Mouse (Mus musculus): ENCODE data around the gene Tas2r137.
A peak's percentile ranks its signal among the peaks of the same experiment; 100 is the strongest.

Gene Tas2r137

DNA sequence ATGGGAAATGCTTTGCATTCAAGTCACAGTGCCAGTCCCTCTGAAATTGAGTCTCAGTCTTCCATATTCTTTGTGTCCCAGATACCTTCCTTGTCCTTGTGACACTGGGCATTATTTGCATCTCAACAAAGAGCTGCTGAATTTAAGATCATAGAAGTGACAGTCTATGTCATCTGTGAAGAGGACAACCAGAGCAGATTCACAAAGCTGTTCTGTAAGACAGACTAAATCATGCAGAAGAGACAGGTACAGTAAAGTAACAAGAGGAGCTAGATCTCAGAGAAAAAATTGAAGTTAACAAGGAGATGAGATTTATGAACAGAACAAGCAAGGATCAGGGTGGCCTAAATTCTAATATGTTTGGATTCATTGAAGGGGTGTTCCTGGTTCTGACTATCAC is at the start of gene Tas2r137:
Gene Tas2r137, plus strand, starts transcription at position 301 of the 400 bp plus-strand sequence.
- no peak for DNase-seq (ENCODE audit: low read depth, low spot score)

DNA sequence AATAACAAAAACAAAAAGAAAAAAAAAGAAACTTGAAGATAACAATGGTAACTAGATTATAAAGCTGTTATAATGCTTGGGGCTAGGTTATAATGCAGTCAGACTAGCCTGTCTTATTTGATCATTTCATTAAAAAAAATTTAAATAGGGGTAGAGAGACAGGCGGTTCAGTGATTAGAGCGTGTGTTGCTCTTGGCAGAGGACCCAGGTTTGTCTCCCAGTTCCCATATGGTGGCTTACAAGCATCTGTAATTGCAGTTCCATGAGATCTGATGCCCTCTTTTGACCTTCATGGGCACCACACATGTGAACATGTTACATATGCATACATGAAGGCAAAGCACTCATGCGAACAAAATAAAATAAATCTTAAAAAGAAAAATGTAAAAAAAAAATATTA is 49.8 kb upstream of the Tas2r137 start:
- DNase-seq (ENCODE audit: low read depth, low spot score), result no peak

DNA sequence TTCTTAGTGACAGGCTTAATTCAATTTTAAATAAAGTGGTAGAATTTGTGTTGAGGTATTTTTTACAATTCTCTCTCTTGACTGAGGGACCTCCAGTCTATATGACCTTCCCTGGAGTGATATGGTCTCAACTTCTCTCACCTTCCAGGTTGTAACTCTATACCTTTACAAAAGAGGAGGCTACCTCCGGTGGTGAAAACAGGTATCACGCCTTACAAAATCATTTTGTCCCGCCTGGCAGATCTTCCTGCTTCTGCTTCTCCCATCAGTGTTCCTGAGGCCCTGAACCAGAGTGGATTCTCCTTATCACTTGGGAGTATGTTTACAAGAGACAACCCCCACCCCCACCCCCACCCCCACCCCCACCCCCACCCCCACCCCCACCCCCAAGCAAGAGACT is 49.3 kb upstream of the Tas2r137 start:
- peak; percentile 52 for DNase-seq (ENCODE audit: low read depth, low spot score)

DNA sequence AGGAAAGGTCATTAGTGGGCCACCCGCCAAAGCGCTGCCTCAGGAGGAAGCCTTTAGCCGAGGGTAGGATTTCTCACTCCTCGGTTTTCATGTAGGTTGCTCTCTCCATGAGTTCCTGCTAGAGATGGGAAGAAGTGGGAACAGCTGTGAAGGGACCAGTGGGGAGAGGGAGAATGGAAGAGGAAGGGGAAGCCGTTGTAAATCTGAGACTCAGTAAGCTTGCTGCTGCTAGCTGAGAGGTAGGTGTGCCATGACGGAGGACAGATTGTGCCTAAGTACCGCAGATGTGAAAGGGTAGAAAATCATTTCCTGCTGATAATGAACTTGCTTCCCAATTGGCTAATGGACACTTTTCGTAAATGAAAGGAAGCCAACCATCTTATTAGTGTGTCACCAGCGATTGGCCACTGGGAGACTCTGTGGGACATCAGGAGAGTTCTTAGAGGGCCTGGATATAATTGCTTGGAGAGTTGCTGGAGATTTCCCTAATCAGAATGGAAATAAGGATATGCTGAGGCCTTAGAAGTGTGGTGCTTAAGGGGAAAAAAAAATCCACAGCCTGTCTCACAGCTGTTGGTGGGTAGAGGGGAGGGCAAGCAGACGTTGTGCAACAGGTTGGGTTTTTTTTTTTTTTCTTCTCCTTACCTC is 47.6 kb upstream of the Tas2r137 start:
- no peak for DNase-seq (ENCODE audit: low read depth, low spot score)

DNA sequence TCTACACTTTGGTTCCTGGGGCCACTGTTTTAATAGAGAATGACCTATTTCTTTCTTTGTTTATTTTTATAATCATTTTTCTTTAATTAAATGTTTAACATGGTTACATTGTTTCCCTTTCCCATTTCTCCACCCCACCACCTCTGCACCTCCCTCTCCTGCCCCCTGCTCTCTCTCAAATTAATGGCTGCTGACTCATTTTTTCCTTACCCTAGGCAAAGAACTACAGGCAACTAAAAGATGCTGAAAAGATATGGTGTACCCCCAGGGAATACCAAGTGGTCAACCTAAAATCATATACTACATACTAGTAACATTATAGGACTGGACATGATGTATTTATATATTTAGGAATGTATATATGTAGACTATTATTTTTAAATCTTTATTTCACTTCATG is 42.4 kb upstream of the Tas2r137 start:
- no peak for DNase-seq (ENCODE audit: low read depth, low spot score)

DNA sequence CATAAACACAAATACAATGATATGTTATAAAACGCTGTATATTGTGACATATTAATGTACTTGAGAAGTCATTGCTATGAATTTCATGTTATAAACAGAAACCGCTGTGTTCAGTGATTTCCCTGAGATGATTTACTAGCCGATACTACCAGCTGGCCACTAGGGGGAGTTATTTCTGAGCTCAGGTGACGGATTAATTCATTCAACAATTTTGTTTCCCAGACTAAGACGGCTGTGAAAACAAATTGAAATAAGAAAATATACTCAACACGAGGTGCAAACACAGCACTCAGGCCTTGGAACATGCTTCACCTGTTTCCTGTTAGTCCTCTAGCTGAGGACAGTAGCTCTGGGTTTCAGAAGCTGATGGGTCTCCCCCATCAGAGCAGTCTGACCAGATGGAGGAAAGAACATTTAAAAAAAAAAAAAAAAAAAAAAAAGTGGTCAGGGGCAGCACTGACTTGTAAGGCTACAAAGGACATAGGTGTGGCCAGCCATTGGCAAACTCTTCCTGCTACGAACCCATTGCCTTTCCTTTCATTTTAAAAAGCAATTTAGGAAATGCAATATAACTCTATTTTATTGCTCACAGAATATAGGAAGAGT is 36.5 kb upstream of the Tas2r137 start:
- DNase-seq (ENCODE audit: low read depth, low spot score), result peak; percentile 57

DNA sequence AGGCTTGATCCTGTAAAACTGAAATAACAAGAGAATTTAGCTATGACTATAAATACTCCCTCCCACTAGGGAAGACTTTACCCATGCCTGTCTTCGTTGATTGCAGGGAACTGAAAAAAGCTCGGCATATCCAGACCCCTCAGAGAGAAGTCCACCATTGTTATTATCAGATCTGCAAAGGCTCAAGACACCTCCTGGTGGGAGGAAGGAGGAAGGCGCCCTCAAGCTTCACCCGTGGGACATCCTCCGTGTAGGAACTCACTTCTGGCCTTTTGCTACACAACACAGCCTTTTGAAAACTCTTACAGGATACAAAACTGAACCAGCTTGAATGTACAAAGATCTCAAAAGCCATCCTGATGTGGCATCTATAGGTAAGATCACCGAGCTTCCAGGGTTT is 25.3 kb upstream of the Tas2r137 start:
- DNase-seq (ENCODE audit: low read depth, low spot score), result peak; percentile 41

DNA sequence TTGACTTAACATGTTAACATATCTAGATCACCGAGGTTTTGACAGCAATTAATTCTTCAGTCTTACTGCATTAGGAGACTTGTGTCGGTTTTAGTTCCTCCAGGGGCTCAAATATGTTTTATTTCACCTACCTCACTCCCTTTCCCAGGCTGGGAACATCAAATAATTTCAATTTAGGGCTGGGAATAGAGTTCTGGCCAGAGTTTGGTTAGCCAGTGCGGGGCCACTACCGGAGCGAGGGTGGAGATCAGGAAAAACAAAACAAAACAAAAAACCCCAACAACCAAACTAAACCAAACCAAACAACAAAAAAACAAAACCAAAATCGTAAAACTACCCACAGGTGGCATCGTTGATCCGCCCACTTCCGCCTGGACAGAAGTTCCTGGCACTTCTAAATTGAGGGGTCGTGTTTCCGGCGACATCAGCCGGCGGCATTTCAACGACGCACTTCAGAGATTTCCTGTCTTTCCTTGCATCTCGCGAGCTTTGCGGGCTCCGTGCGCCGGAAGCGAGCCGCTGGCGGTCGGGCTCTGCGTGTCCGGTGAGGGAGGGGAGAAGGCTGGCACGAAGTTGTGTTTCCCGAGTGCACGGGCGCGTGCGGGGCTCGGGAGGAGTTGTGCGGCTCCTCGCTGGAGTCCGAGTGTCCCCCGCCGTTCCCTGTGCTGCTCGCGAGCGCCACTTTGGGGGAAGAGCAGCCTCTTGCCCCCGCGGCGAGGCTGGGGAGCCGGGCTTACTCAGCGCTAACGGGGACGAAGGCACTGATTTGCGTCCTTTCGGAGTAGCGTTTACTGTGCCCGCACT is 19.9 kb upstream of the Tas2r137 start, which contains the start of gene Ssbp1:
Gene Ssbp1, plus strand, starts transcription at position 437 of the 804 bp plus-strand sequence.
- peak; percentile 96 for DNase-seq (ENCODE audit: low read depth, low spot score)

DNA sequence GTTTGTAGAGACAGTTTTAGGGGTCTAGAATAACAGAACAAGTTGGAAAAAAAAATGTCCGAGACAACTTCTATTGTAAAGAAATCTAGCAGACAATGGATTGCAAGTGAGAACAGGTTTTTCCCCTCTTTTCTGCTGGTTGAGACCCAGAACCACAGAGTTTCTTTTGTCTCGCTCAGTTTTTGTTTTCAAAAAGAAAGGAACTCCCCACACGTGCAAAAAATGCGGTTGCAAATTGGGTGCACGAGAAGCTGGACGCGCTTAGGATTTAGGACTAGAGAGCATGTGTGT is 19.4 kb upstream of the Tas2r137 start:
- no peak for DNase-seq (ENCODE audit: low read depth, low spot score)

DNA sequence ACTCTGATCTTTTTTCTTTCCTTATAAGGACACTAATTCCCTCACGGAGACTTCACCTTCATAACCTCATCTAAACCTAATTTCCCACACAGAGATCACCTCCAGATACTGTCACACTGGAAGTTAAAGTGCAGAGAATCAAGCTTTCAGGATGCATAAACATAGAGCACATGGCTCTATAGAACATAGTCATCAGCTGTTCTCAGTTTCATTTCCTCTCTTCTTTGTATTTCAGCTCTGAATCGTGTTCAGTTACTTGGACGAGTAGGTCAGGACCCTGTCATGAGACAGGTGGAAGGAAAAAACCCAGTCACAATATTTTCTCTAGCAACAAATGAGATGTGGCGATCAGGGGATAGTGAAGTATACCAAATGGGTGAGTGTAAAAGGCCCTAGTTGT is 14.9 kb upstream of the Tas2r137 start:
- no peak for DNase-seq (ENCODE audit: low read depth, low spot score)

DNA sequence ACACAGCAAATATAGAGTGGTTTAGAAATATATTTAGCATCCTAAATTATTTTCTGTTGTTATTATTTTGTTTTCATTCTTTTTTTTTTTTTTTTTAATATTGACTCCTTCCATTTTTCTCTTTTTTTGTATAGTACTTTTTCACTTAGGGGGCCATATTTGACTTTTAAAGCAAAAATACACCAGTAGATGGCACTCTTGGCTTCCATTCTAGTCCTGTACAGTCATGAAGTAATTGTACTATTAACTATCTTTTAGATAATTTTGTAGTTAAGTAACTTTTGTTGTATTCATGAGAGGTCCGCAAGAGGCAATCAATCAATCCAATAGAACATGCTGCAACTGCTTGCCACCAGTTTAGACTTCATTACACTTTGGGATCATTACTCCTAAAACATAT is 11.3 kb upstream of the Tas2r137 start:
- peak; percentile 56 for DNase-seq (ENCODE audit: low read depth, low spot score)

DNA sequence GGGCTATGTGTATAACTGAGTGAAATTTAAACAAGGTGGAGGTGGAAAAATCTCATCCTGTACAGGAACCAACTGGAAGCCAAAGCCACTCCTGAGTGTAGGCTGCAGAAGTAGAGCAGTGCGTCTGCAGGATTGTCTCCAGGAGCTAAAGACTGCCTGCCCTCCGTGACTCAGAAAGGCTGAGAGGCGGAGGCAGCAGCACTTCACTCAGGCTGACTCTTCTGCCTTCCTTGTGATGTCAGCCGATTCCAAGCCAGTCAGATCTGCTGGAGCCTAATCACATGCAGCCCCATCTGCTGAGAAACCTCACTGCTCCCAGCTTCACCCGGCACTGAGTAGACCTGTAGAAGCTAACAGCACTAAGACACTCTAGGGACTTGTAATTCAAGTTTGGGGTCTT is 8.7 kb upstream of the Tas2r137 start:
- DNase-seq (ENCODE audit: low read depth, low spot score), result no peak

DNA sequence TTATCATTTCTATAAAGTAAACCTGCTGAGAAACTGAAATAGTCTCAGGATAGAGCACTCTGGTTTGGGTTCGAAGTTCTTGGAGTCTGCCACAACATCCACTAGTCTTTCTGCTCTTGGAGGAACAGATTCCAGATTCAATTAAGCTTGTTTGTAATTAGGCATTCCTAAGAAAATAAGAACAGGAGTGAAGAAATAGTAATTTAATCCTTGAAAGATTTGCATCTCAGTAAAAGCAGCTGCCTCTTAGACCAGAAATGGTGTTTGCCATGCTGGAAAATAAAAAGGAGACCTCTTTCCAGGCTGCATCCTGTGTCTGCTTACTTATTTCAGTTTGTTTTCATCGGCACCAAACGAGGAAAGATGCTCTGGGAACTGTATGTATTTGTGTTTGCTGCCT is 2.2 kb downstream of the Tas2r137 start, which contains the start of gene Tas2r108:
Gene Tas2r108, plus strand, starts transcription at position 301 of the 400 bp plus-strand sequence.
- DNase-seq (ENCODE audit: low read depth, low spot score), result no peak

DNA sequence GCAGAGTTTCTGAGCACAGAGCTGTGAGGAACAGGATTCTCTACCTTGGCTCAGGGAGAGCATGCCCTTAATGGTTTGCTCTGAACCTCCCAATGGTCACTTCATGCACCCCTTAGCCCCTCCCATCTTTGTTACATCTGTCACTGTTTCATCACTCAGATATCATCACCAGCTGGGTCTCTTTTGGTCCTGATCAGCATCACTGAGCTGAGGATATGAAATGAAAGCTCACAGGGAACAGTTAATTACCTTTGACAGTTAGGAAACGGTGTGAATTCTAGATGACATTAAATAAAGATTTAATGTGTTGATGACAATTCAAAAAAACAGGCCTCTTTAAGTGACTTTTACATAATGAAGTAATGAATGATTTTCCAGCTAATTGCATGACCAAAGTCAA is 28.4 kb downstream of the Tas2r137 start, which contains the start of gene Prss37:
Gene Prss37, minus strand, starts transcription at position 101 of the 400 bp plus-strand sequence.
- DNase-seq (ENCODE audit: low read depth, low spot score), result no peak
